In genomic region chr1:92195360-92196149, GRCm38 (mm10) we compare ENCODE assay signal across 9 mouse cellular contexts. TPM values are rescaled to one million over a fixed set of nuclear protein-coding genes. Genes with fewer than 3 reads are reported as not detected.
DNase-seq lines count a peak whose midpoint lies in the region; ATAC-seq lines count a peak whose summit lies in the region.
"Had no signal": no experiment of that assay in that cellular context is flagged by ENCODE, and none has a peak within 500 bp of the region (broad histone marks: within the 10 kb centered on the region; RNA-seq: fewer than 3 reads in every experiment).

Gene Hdac4, minus strand, starts transcription at chr1:92195699.

- no peak within 1 kb of the TSS for H3K9ac ChIP-seq in forebrain, embryonic 16.5 days (replicated peaks; ENCODE audit: low read depth, low read length)
- no peak within 1 kb of the TSS for H3K9ac ChIP-seq in limb, embryonic 11.5 days (ENCODE audit: low read length)

- no peaks in the 10 kb centered on the region for H3K9me3 ChIP-seq in forebrain, embryonic 16.5 days (ENCODE audit: control insufficient read depth, low read length)
- no peaks in the 10 kb centered on the region for H3K9me3 ChIP-seq in limb, embryonic 11.5 days (ENCODE audit: control insufficient read depth, low read length)

- no peaks in the 10 kb centered on the region for H3K36me3 ChIP-seq in forebrain, embryonic 16.5 days (ENCODE audit: control insufficient read depth, insufficient read depth)
- H3K36me3 ChIP-seq in limb, embryonic 11.5 days (ENCODE audit: control insufficient read depth, insufficient read depth, low read length) = no peaks in the 10 kb centered on the region

- peak within 1 kb of the TSS; percentile 46 for H3K27ac ChIP-seq in forebrain, embryonic 16.5 days (ENCODE audit: low read length)
- no peak within 1 kb of the TSS for H3K27ac ChIP-seq in limb, embryonic 11.5 days (replicated peaks; ENCODE audit: low read depth, low read length)

- WGBS in forebrain, embryonic 16.5 days = 26% methylated on average over 13 of the region's 13 CpGs
- WGBS in limb, embryonic 11.5 days = 80% methylated on average over 13 of the region's 13 CpGs

- no peak within 1 kb of the TSS for H3K4me3 ChIP-seq in forebrain, embryonic 16.5 days (replicated peaks; ENCODE audit: low read length)
- H3K4me3 ChIP-seq in limb, embryonic 11.5 days (ENCODE audit: low read depth, low read length) = no peak within 1 kb of the TSS
- H3K4me3 ChIP-seq: erythroblast, embryonic 14.5 days had no signal

- peak; percentile 95 for ATAC-seq in cerebellum, adult (ENCODE audit: insufficient number of reproducible peaks, low FRiP score, low TSS enrichment)
- peak; percentile 85 for ATAC-seq in forebrain, embryonic 16.5 days
- no peak for ATAC-seq in limb, embryonic 11.5 days (ENCODE audit: insufficient number of reproducible peaks, low FRiP score, low TSS enrichment, low read depth)

- DNase-seq in thymus, postnatal 0 days (ENCODE audit: low spot score) = no peak
- DNase-seq in thymus, postnatal 4 days = no peak
- DNase-seq in heart, postnatal 4 days = peak; percentile 81
- no peak for DNase-seq in limb, embryonic 11.5 days (ENCODE audit: low spot score)
- DNase-seq in right cerebral cortex, postnatal 4 days = peak; percentile 33
- DNase-seq in testis, postnatal 10 days (ENCODE audit: low spot score) = no peak

- H3K27me3 ChIP-seq in forebrain, embryonic 16.5 days (replicated peaks; ENCODE audit: control insufficient read depth, insufficient read depth, low read length) = no peaks in the 10 kb centered on the region
- H3K27me3 ChIP-seq in limb, embryonic 11.5 days (ENCODE audit: control insufficient read depth, insufficient read depth, low read length) = no peaks in the 10 kb centered on the region

- peaks cover 17% of the 10 kb centered on the region for H3K4me1 ChIP-seq in forebrain, embryonic 16.5 days (replicated peaks; ENCODE audit: control insufficient read depth, insufficient read depth, low read length)
- no peaks in the 10 kb centered on the region for H3K4me1 ChIP-seq in limb, embryonic 11.5 days (ENCODE audit: control insufficient read depth, insufficient read depth, low read length)

- H3K4me2 ChIP-seq in forebrain, embryonic 16.5 days (ENCODE audit: low read length) = no peak within 1 kb of the TSS
- no peak within 1 kb of the TSS for H3K4me2 ChIP-seq in limb, embryonic 11.5 days (ENCODE audit: low read depth, severe bottlenecking)

RNA-seq across cellular contexts. Expression of gene Hdac4, which starts in this region (rescaled TPM):
- polyA plus RNA-seq in thymus, postnatal 0 days (2015; fragmentation: Nextera tagmentation; extraction: Ambion mirVana) = 23.6 and 27.7 TPM in 2 replicates
- 31.3 and 32.8 TPM in 2 replicates for polyA plus RNA-seq in forebrain, embryonic 16.5 days (2015; fragmentation: Nextera tagmentation; extraction: Ambion mirVana)
- total RNA-seq in heart, postnatal 4 days (2021) = 10 to 100 TPM; 33.3 to 36.3 TPM
- 24.2 and 31.7 TPM in 2 replicates for polyA plus RNA-seq in limb, embryonic 11.5 days (2014; fragmentation: Nextera tagmentation; extraction: Ambion mirVana)

Comparison
In these comparisons a context has a peak if more than half of its experiments do, and no peak if none do; other contexts are left out.
1. DNase-seq: peak in heart, postnatal 4 days (single experiment) and right cerebral cortex, postnatal 4 days (single experiment); none in thymus, postnatal 0 days (single experiment), thymus, postnatal 4 days (single experiment), limb, embryonic 11.5 days (single experiment) and testis, postnatal 10 days (single experiment).